Mouse (Mus musculus) bone marrow macrophage, adult 2 months (primary cell): ENCODE measurements at regions not wholly inside any gene's neighbourhood (a gene's known extent, or its start where the extent isn't known, plus 50 kb on each side); places are given as distances from the start of the nearest gene placed in this dataset.

Experiments used
- CTCF ChIP-seq: IDR thresholded peaks from 2 replicates; pipeline ENCODE4 v1.5.1; 2012; ENCODE audit warnings: low read depth, mild to moderate bottlenecking, low read length, moderate library complexity
- POLR2A ChIP-seq: IDR thresholded peaks from 2 replicates; pipeline ENCODE4 v1.6.1; 2012; ENCODE audit warnings: mild to moderate bottlenecking, low read depth, low read length, borderline replicate concordance

GRCm38 (mm10) chr5:118504926-118505325, 55.6 kb upstream of the Med13l start:
- TF ChIP-seq CTCF (no peak), POLR2A (no peak)
